In genomic region chr3:107931134-107931533, GRCm38 (mm10) we compare ENCODE assay signal across 8 mouse cellular contexts. TPM values are rescaled to one million over a fixed set of nuclear protein-coding genes. Genes with fewer than 3 reads are reported as not detected.
A peak's percentile ranks its signal among the peaks of the same experiment; 100 is the strongest.
DNase-seq lines count a peak whose midpoint lies in the region; ATAC-seq lines count a peak whose summit lies in the region.

No protein-coding gene starts in this region.

- no peak for ATAC-seq in kidney, embryonic 15.5 days (replicated peaks; ENCODE audit: low FRiP score)
- ATAC-seq in embryonic facial prominence, embryonic 11.5 days (replicated peaks; ENCODE audit: insufficient number of reproducible peaks, low FRiP score, low TSS enrichment, low read depth), result no peak; the same call in 1 of the 2 replicates
- ATAC-seq in hindbrain, embryonic 14.5 days (ENCODE audit: low FRiP score), result no peak
- ATAC-seq in midbrain, embryonic 13.5 days, result no peak
- ATAC-seq in activated CD4-positive, CD25-positive, alpha-beta regulatory T cell, adult 4 months, result no peak

- no peak for DNase-seq in kidney, adult 8-10 months
- DNase-seq in embryonic facial prominence, embryonic 11.5 days (ENCODE audit: low spot score), result no peak
- DNase-seq in hindbrain, embryonic 14.5 days (ENCODE audit: low spot score), result no peak
- no peak for DNase-seq in c-Kit-positive CD71-positive TER-119-positive erythroid progenitor cells, embryonic 14.5 days (ENCODE audit: low spot score)
- no peak for DNase-seq in gastrocnemius, postnatal 14 days

- peak overlapping the region; percentile 60 for H3K4me2 ChIP-seq in kidney, embryonic 15.5 days
- peak overlapping the region; percentile 34 for H3K4me2 ChIP-seq in embryonic facial prominence, embryonic 11.5 days (ENCODE audit: low read depth, low read length)
- peak overlapping the region; percentile 44 for H3K4me2 ChIP-seq in hindbrain, embryonic 14.5 days (replicated peaks)
- H3K4me2 ChIP-seq in midbrain, embryonic 13.5 days (replicated peaks), result peak overlapping the region; percentile 48

- H3K4me1 ChIP-seq in kidney, embryonic 15.5 days, result peaks cover 18% of the 10 kb centered on the region; the same call in 1 of the 2 replicates
- no peaks in the 10 kb centered on the region for H3K4me1 ChIP-seq in embryonic facial prominence, embryonic 11.5 days (ENCODE audit: control insufficient read depth, insufficient read depth, low read length)
- H3K4me1 ChIP-seq in hindbrain, embryonic 14.5 days (replicated peaks; ENCODE audit: control insufficient read depth, insufficient read depth, low read length), result peaks cover 13% of the 10 kb centered on the region; the same call in 1 of the 2 replicates
- peaks cover 31% of the 10 kb centered on the region for H3K4me1 ChIP-seq in midbrain, embryonic 13.5 days (replicated peaks)

- H3K9me3 ChIP-seq in kidney, embryonic 15.5 days (replicated peaks), result no peaks in the 10 kb centered on the region
- no peaks in the 10 kb centered on the region for H3K9me3 ChIP-seq in embryonic facial prominence, embryonic 11.5 days (replicated peaks; ENCODE audit: control insufficient read depth, low read length)
- no peaks in the 10 kb centered on the region for H3K9me3 ChIP-seq in hindbrain, embryonic 14.5 days (ENCODE audit: control insufficient read depth, low read length)
- H3K9me3 ChIP-seq in midbrain, embryonic 13.5 days, result no peaks in the 10 kb centered on the region

- intact Hi-C loops in gastrocnemius, postnatal 14 days (cut with DNase I; ENCODE audit: low total_unique reads), result no loop called here

- 60% methylated on average over 2 of the region's 2 CpGs for WGBS in kidney, embryonic 15.5 days
- 85% methylated on average over 2 of the region's 2 CpGs for WGBS in embryonic facial prominence, embryonic 11.5 days
- WGBS in hindbrain, embryonic 14.5 days, result 66% methylated on average over 2 of the region's 2 CpGs
- 53% methylated on average over 2 of the region's 2 CpGs for WGBS in midbrain, embryonic 13.5 days

- peak overlapping the region; percentile 35 for H3K4me3 ChIP-seq in kidney, embryonic 15.5 days (replicated peaks)
- peak overlapping the region; percentile 21; the same call in 1 of the 2 replicates for H3K4me3 ChIP-seq in embryonic facial prominence, embryonic 11.5 days (ENCODE audit: low read depth, low read length)
- H3K4me3 ChIP-seq in hindbrain, embryonic 14.5 days (replicated peaks; ENCODE audit: low read length), result peak overlapping the region; percentile 20
- peak overlapping the region; percentile 28 for H3K4me3 ChIP-seq in midbrain, embryonic 13.5 days (replicated peaks)

- H3K27ac ChIP-seq in kidney, embryonic 15.5 days, result peak overlapping the region; percentile 59; the same call in 1 of the 2 replicates
- no peak overlapping the region; the same call in 1 of the 2 replicates for H3K27ac ChIP-seq in embryonic facial prominence, embryonic 11.5 days (replicated peaks; ENCODE audit: low read depth, low read length)
- peak overlapping the region; percentile 74 for H3K27ac ChIP-seq in hindbrain, embryonic 14.5 days
- peak overlapping the region; percentile 86 for H3K27ac ChIP-seq in midbrain, embryonic 13.5 days

- H3K36me3 ChIP-seq in kidney, embryonic 15.5 days, result no peaks in the 10 kb centered on the region
- H3K36me3 ChIP-seq in embryonic facial prominence, embryonic 11.5 days (replicated peaks; ENCODE audit: control insufficient read depth, insufficient read depth, low read depth, low read length), result no peaks in the 10 kb centered on the region
- no peaks in the 10 kb centered on the region for H3K36me3 ChIP-seq in hindbrain, embryonic 14.5 days (replicated peaks; ENCODE audit: control insufficient read depth, insufficient read depth)
- no peaks in the 10 kb centered on the region for H3K36me3 ChIP-seq in midbrain, embryonic 13.5 days

- peak overlapping the region; percentile 33; the same call in 1 of the 2 replicates for H3K9ac ChIP-seq in kidney, embryonic 15.5 days
- peak overlapping the region; percentile 58 for H3K9ac ChIP-seq in embryonic facial prominence, embryonic 11.5 days (replicated peaks; ENCODE audit: low read length)
- H3K9ac ChIP-seq in hindbrain, embryonic 14.5 days, result 0 out of 2 replicates have a peak overlapping the region, but pooled peaks have one; percentile 1
- peak overlapping the region; percentile 40 for H3K9ac ChIP-seq in midbrain, embryonic 13.5 days (replicated peaks)

- no peaks in the 10 kb centered on the region for H3K27me3 ChIP-seq in kidney, embryonic 15.5 days
- no peaks in the 10 kb centered on the region for H3K27me3 ChIP-seq in embryonic facial prominence, embryonic 11.5 days (ENCODE audit: control insufficient read depth, insufficient read depth, low read length)
- H3K27me3 ChIP-seq in hindbrain, embryonic 14.5 days (ENCODE audit: control insufficient read depth, insufficient read depth, low read length), result no peaks in the 10 kb centered on the region
- no peaks in the 10 kb centered on the region for H3K27me3 ChIP-seq in midbrain, embryonic 13.5 days

RNA-seq across cellular contexts. Expression of gene Gstm7, which starts 0.5 kb away (rescaled TPM):
- polyA plus RNA-seq in kidney, embryonic 15.5 days (2015; fragmentation: Nextera tagmentation; extraction: Ambion mirVana), result 16.6 and 21.3 TPM in 2 replicates
- polyA plus RNA-seq in embryonic facial prominence, embryonic 11.5 days (2014; fragmentation: Nextera tagmentation; extraction: Ambion mirVana), result 42.0 and 47.1 TPM in 2 replicates
- 45.8 and 54.6 TPM in 2 replicates for polyA plus RNA-seq in hindbrain, embryonic 14.5 days (2014; fragmentation: Nextera tagmentation; extraction: Ambion mirVana)
- polyA plus RNA-seq in midbrain, embryonic 13.5 days (2015; fragmentation: Nextera tagmentation; extraction: Ambion mirVana), result 100 and 107 TPM in 2 replicates
- polyA plus RNA-seq in activated CD4-positive, CD25-positive, alpha-beta regulatory T cell, adult 4 months (2017; shearing (Covaris generic)), result under 1 TPM in 1 of 2 experiments, not detected in 1; 0.94 TPM
- 10 to 100 TPM; 14.4 to 15.3 TPM for total RNA-seq in gastrocnemius, postnatal 14 days (2021)

RNA-seq across cellular contexts. Expression of gene Gstm6, which starts 12.4 kb away (rescaled TPM):
- polyA plus RNA-seq in kidney, embryonic 15.5 days (2015; fragmentation: Nextera tagmentation; extraction: Ambion mirVana), result 7.5 and 8.4 TPM in 2 replicates
- 11.7 and 12.6 TPM in 2 replicates for polyA plus RNA-seq in embryonic facial prominence, embryonic 11.5 days (2014; fragmentation: Nextera tagmentation; extraction: Ambion mirVana)
- 8.1 and 9.3 TPM in 2 replicates for polyA plus RNA-seq in hindbrain, embryonic 14.5 days (2014; fragmentation: Nextera tagmentation; extraction: Ambion mirVana)
- polyA plus RNA-seq in midbrain, embryonic 13.5 days (2015; fragmentation: Nextera tagmentation; extraction: Ambion mirVana), result 14.5 and 17.3 TPM in 2 replicates
- not detected for polyA plus RNA-seq in activated CD4-positive, CD25-positive, alpha-beta regulatory T cell, adult 4 months (2017; shearing (Covaris generic))
- 1 to 10 TPM in 1 of 2 experiments, under 1 TPM in 1; 0.95 to 1.0 TPM for total RNA-seq in gastrocnemius, postnatal 14 days (2021)

RNA-seq across cellular contexts. Expression of gene Gstm5, which starts 35.5 kb away (rescaled TPM):
- 162 and 169 TPM in 2 replicates for polyA plus RNA-seq in kidney, embryonic 15.5 days (2015; fragmentation: Nextera tagmentation; extraction: Ambion mirVana)
- 272 and 278 TPM in 2 replicates for polyA plus RNA-seq in embryonic facial prominence, embryonic 11.5 days (2014; fragmentation: Nextera tagmentation; extraction: Ambion mirVana)
- polyA plus RNA-seq in hindbrain, embryonic 14.5 days (2014; fragmentation: Nextera tagmentation; extraction: Ambion mirVana), result 255 and 259 TPM in 2 replicates
- 236 and 245 TPM in 2 replicates for polyA plus RNA-seq in midbrain, embryonic 13.5 days (2015; fragmentation: Nextera tagmentation; extraction: Ambion mirVana)
- not detected for polyA plus RNA-seq in activated CD4-positive, CD25-positive, alpha-beta regulatory T cell, adult 4 months (2017; shearing (Covaris generic))
- 10 to 100 TPM; 58.5 to 60.1 TPM for total RNA-seq in gastrocnemius, postnatal 14 days (2021)

RNA-seq across cellular contexts. Expression of gene Gstm3, which starts 37.9 kb away (rescaled TPM):
- 0.26 and 0.66 TPM in 2 replicates for polyA plus RNA-seq in kidney, embryonic 15.5 days (2015; fragmentation: Nextera tagmentation; extraction: Ambion mirVana)
- not detected in 2 replicates for polyA plus RNA-seq in embryonic facial prominence, embryonic 11.5 days (2014; fragmentation: Nextera tagmentation; extraction: Ambion mirVana)
- polyA plus RNA-seq in hindbrain, embryonic 14.5 days (2014; fragmentation: Nextera tagmentation; extraction: Ambion mirVana), result not detected in 2 replicates
- 0.26 TPM in 1 of 2 replicates, not detected in the other for polyA plus RNA-seq in midbrain, embryonic 13.5 days (2015; fragmentation: Nextera tagmentation; extraction: Ambion mirVana)
- not detected for polyA plus RNA-seq in activated CD4-positive, CD25-positive, alpha-beta regulatory T cell, adult 4 months (2017; shearing (Covaris generic))
- total RNA-seq in gastrocnemius, postnatal 14 days (2021), result not detected

RNA-seq across cellular contexts. Expression of gene Eps8l3, which starts 54.1 kb away (rescaled TPM):
- polyA plus RNA-seq in kidney, embryonic 15.5 days (2015; fragmentation: Nextera tagmentation; extraction: Ambion mirVana), result 0.73 TPM in 1 of 2 replicates, not detected in the other
- polyA plus RNA-seq in embryonic facial prominence, embryonic 11.5 days (2014; fragmentation: Nextera tagmentation; extraction: Ambion mirVana), result not detected in 2 replicates
- polyA plus RNA-seq in hindbrain, embryonic 14.5 days (2014; fragmentation: Nextera tagmentation; extraction: Ambion mirVana), result not detected in 2 replicates
- polyA plus RNA-seq in midbrain, embryonic 13.5 days (2015; fragmentation: Nextera tagmentation; extraction: Ambion mirVana), result 0.36 TPM in 1 of 2 replicates, not detected in the other
- not detected for polyA plus RNA-seq in activated CD4-positive, CD25-positive, alpha-beta regulatory T cell, adult 4 months (2017; shearing (Covaris generic))
- not detected for total RNA-seq in gastrocnemius, postnatal 14 days (2021)

Comparison
In these comparisons a context has a peak if more than half of its experiments do, and no peak if none do; other contexts are left out.
1. H3K9ac ChIP-seq: peak in every context shown above with its lines; median percentile 58 in embryonic facial prominence, embryonic 11.5 days; 40 in midbrain, embryonic 13.5 days; 33 in kidney, embryonic 15.5 days; 1 in hindbrain, embryonic 14.5 days.
2. RNA of gene Gstm5, which starts 35.5 kb away (polyA plus RNA-seq): 272 to 278 TPM in embryonic facial prominence, embryonic 11.5 days, 255 to 259 TPM in hindbrain, embryonic 14.5 days, 236 to 245 TPM in midbrain, embryonic 13.5 days and 162 to 169 TPM in kidney, embryonic 15.5 days; not detected in activated CD4-positive, CD25-positive, alpha-beta regulatory T cell, adult 4 months; every median in the first group is over 100 times any median in the second.
3. Peak in every context shown above with its lines, with median percentiles within 50 percentile points of each other: H3K4me2 ChIP-seq and H3K4me3 ChIP-seq.